Mouse (Mus musculus): Measurements from ENCODE around the gene Cfap77.

DNA sequence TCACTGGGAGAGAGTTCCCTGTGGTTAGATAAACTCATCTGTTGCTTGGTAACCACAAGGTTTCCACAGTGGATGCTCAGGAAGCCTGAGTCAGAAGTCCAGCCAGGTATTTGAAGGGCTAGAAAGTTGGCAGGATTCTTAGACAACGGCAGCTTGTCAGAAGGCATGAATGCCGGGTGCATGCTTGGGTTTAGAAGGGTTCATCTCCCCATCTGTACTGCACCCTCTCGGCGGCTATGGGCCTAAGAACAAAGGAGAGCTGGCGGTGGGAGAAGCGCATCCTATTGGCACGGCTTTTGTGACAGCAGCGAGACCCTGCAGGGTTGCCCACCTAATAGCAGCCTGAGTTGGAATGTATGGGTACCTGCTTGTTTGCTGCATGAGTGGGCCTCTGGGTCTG, 152.6 kb downstream of the Cfap77 start:
- TF ChIP-seq CTCF (IDR thresholded peaks at IDR 0.05; ENCODE audit: control insufficient read depth, insufficient read depth, insufficient replicate concordance, low read depth, low read length) = no peak
- no peak for TF ChIP-seq POLR2A (IDR thresholded peaks at IDR 0.05; ENCODE audit: control insufficient read depth, low read depth, low read length)
